Mouse (Mus musculus): Measurements from ENCODE around the gene Igsf23. TPM values are rescaled to one million over a fixed set of nuclear protein-coding genes. Genes with fewer than 3 reads are reported as not detected.

The Igsf23 gene
- total RNA-seq, 4 experiments from 2014 or later = not detected

Other genes with a start within 250 kb of the Igsf23 start
- 100 to 1,000 TPM; 109 to 112 (median 111) TPM for gene Tomm40, start 235.3 kb downstream of the Igsf23 start, total RNA-seq (2022)
- gene Nectin2, start 200.3 kb downstream of the Igsf23 start, total RNA-seq (2022) = 1 to 10 TPM; 6.5 to 8.0 (median 7.4) TPM
- gene Bcam, start 179.7 kb downstream of the Igsf23 start, total RNA-seq (2022) = 10 to 100 TPM; 15.8 to 18.7 (median 17.1) TPM
- gene Cblc, start 153.9 kb downstream of the Igsf23 start, total RNA-seq (2022) = not detected
- gene Bcl3, start 128.0 kb downstream of the Igsf23 start, total RNA-seq (2022) = 1 to 10 TPM in 2 of 4 experiments, under 1 TPM in 1, not detected in 1; 0.57 to 6.4 (median 2.9) TPM
- 1 to 10 TPM; 1.4 to 2.5 (median 2.0) TPM for gene Gm19345, start 98.8 kb downstream of the Igsf23 start, total RNA-seq (2022)
- gene Ceacam16, start 89.5 kb downstream of the Igsf23 start, total RNA-seq (2022) = not detected
- gene Ceacam19, start 62.8 kb downstream of the Igsf23 start, total RNA-seq (2022) = not detected
- 10 to 100 TPM in 2 of 4 experiments, 1 to 10 TPM in 2; 7.0 to 12.4 (median 10.5) TPM for gene Pvr, start 29.6 kb downstream of the Igsf23 start, total RNA-seq (2022)
- not detected for gene Ceacam20, start 14.7 kb upstream of the Igsf23 start, total RNA-seq (2022)
- not detected for gene Nlrp9b, start 40.7 kb upstream of the Igsf23 start, total RNA-seq (2022)
- gene Vmn1r91, start 148.9 kb upstream of the Igsf23 start, total RNA-seq (2022) = not detected
- not detected for gene Gm16442, start 171.8 kb upstream of the Igsf23 start, total RNA-seq (2022)
- gene Vmn1r93, start 188.3 kb upstream of the Igsf23 start, total RNA-seq (2022) = not detected
- not detected for gene Vmn1r94, start 217.6 kb upstream of the Igsf23 start, total RNA-seq (2022)
- gene Vmn1r95, start 243.0 kb upstream of the Igsf23 start, total RNA-seq (2022) = not detected

Data from left cerebral cortex, adult 8-10 months (tissue).